Mouse (Mus musculus) heart, adult 2 months (tissue): ENCODE data around the gene Gpnmb. TPM values are rescaled to one million over a fixed set of nuclear protein-coding genes. Genes with fewer than 3 reads are reported as not detected.
A peak's percentile ranks its signal among the peaks of the same experiment; 100 is the strongest.

Experiments used
- DNase-seq, 2 experiments: peaks; one replicate each; pipeline ENCODE4 v3.0.0; 2021
- H3K27ac ChIP-seq: fragments of 200-600 bp; 2 replicates; pipeline ENCODE4 v1.8.1; 2022
- H3K27me3 ChIP-seq: fragments of 200-500 bp; 2 replicates; pipeline ENCODE4 v1.6.1; 2012; ENCODE audit warnings: mild to moderate bottlenecking, low read length, inconsistent platforms, mixed read lengths; ENCODE audit not compliant: control insufficient read depth, insufficient read depth
- H3K36me3 ChIP-seq: fragments of 200-500 bp; 2 replicates; pipeline ENCODE4 v1.6.1; 2012; ENCODE audit warnings: low read length, inconsistent platforms; ENCODE audit not compliant: control insufficient read depth, insufficient read depth
- H3K4me1 ChIP-seq: fragments of 200-500 bp; 2 replicates; pipeline ENCODE4 v1.6.1; 2011; ENCODE audit warnings: low read length; ENCODE audit not compliant: control insufficient read depth, insufficient read depth
- H3K4me3 ChIP-seq: fragments of 200-600 bp; 2 replicates; pipeline ENCODE4 v1.8.1; 2022
- H3K79me2 ChIP-seq: fragments of 200-500 bp; replicated peaks from 2 replicates; pipeline ENCODE4 v1.6.1; 2012; ENCODE audit warnings: mild to moderate bottlenecking, inconsistent platforms, low read length, moderate library complexity, mixed read lengths; ENCODE audit not compliant: control insufficient read depth, insufficient read depth
- H3K9ac ChIP-seq: fragments of 200-500 bp; 2 replicates; pipeline ENCODE4 v1.6.1; 2012; ENCODE audit warnings: low read depth, mild to moderate bottlenecking, control low read depth, inconsistent platforms, low read length, mixed read lengths
- CTCF ChIP-seq: fragments of 200-600 bp; IDR thresholded peaks from 2 replicates; pipeline ENCODE4 v1.8.1; 2022; ENCODE audit warnings: antibody characterized with exemption, mild to moderate bottlenecking, moderate library complexity
- EP300 ChIP-seq: fragments of 200-500 bp; IDR thresholded peaks from 2 replicates; pipeline ENCODE4 v1.6.1; 2011; ENCODE audit warnings: low read depth, low read length, control low read depth; ENCODE audit not compliant: insufficient read depth
- POLR2A ChIP-seq: fragments of 200-500 bp; IDR thresholded peaks from 2 replicates; pipeline ENCODE4 v1.6.1; 2011; ENCODE audit warnings: mild to moderate bottlenecking, low read depth, low read length, control low read depth; ENCODE audit not compliant: insufficient read depth
- WGBS: fragments of 180-500 bp; shearing (Covaris S2); methylation state at CpG from one replicate; pipeline ENCODE4 v1.1.7; 2018; 5-methylcytosine and 5-hydroxymethylcytosine counted together
- intact Hi-C: fragments of 180-260 bp; cut with DNase I; formaldehyde crosslinking; loops from one replicate; pipeline ENCODE4 v1.15.1; 2025
- polyA plus RNA-seq: library from polyadenylated mRNA; depleted of rRNA; stranded (reverse); fragments of >200 nt; gene quantifications from 2 replicates; pipeline ENCODE4 v1.2.3, GENCODE M21; 2012
- total RNA-seq, 2 experiments: library from RNA; stranded (reverse); gene quantifications; 2 replicates each; pipeline ENCODE4 v1.2.3; 2021

The Gpnmb gene
- total and polyA plus RNA-seq, 3 experiments = 0.84 to 4.9 (median 1.3) TPM

DNA sequence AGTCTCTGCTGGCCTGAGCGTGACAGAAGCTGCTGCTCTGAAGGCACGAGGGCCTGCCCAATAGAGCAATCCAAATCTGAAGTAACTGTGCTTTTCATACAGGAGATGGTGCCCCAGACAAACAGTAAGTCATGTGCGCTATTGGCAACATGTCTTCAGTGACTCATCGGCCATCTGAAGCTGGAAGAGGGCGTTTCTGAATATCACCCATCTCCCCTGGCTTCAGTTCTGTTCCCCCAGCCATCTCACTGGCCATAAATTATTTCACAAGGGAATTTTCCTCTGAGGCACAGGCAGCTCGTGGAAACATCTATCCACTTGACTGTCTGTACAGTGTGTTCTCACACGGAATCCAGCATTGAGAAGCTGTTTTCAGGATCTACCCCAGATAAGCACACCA, 60.1 kb downstream of the Gpnmb start:
- Histone ChIP-seq H3K36me3 (peaks cover 5% of the 10 kb centered on the region; the same call in 1 of the 2 replicates), H3K27ac (peak overlapping the region; percentile 74), H3K4me3 (no peak overlapping the region; the same call in 1 of the 2 replicates), H3K79me2 (no peaks in the 10 kb centered on the region), H3K4me1 (peaks cover 9% of the 10 kb centered on the region), H3K27me3 (no peaks in the 10 kb centered on the region), H3K9ac (no peak overlapping the region)
- TF ChIP-seq CTCF = no peak
- 0 out of 2 replicates have a peak, but pooled peaks have one; percentile 22 for TF ChIP-seq EP300
- peak; percentile 48 to 71 for DNase-seq
- WGBS = 34% methylated on average over 7 of the region's 7 CpGs
- intact Hi-C loops = loop anchor here (2.0 kb wide), 1 partner anchor 22 kb away; no protein-coding TSS in a partner anchor

DNA sequence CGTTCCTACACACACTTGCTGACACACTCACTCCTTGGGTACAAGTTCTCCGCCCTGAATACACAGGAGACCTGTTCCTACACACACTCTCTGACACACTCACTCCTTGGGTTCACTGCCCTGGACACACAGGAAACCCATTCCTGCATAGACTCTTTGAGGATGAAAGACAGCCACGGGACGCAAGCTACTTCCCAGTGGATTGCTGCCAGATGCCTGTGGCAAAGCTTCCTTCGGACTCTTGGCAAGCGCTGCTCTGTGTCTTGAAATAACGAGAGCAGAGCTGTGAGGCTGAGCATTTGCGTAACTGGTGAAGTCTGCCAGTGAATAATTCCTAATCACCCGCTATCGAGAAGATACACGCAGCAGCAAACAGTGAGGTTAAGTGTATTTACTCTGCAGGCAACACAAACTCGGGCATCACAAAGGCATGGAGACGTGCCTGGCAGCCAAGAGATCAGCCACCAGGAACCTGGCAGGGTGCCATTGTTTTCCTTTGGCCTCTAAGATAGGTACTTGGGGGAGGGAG, 60.7 kb downstream of the Gpnmb start:
- peaks cover 9% of the 10 kb centered on the region for H3K4me1 ChIP-seq
- no peaks in the 10 kb centered on the region for H3K79me2 ChIP-seq
- peak; percentile 79 to 88 for DNase-seq
- peak overlapping the region; percentile 74 for H3K27ac ChIP-seq
- WGBS = 9% methylated on average over 13 of the region's 13 CpGs
- H3K9ac ChIP-seq = 0 out of 2 replicates have a peak overlapping the region, but pooled peaks have one; percentile 3
- peaks cover 5% of the 10 kb centered on the region; the same call in 1 of the 2 replicates for H3K36me3 ChIP-seq
- intact Hi-C loops = loop anchor here (2.0 kb wide), 1 partner anchor 22 kb away; no protein-coding TSS in a partner anchor
- H3K27me3 ChIP-seq = no peaks in the 10 kb centered on the region
- peak overlapping the region; percentile 33 for H3K4me3 ChIP-seq
- TF ChIP-seq EP300 = no peak
- 0 out of 2 replicates have a peak, but pooled peaks have one; percentile 10 for TF ChIP-seq POLR2A
- no peak for TF ChIP-seq CTCF

DNA sequence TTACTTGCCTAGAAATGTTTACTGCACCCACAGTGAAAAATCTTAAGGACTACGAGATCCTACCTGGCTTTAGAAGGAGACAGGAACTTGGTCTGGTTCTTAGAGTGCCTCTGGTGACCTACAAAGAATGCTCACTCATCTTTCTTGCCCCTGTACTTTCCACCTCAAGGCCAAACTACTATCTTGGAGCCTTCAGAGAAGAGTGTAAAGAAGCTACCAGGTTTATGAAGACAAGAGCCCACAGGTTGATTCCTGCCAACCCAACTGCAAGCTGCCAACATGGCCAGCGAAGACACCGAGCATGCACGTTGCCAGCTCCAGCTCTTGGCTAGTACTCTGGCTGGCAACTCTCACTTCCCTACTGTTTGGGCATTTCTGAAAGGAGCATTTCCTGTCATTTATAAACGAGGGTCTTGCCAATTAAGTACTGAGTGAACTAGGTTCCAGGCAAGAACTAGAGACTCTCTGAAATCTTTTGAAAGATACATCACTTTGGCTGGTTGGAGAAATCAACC, 61.3 kb downstream of the Gpnmb start:
- intact Hi-C loops = loop anchor here (2.0 kb wide), 1 partner anchor 23 kb away; no protein-coding TSS in a partner anchor
- 17% methylated on average over 5 of the region's 5 CpGs for WGBS
- peak overlapping the region; percentile 33 for H3K4me3 ChIP-seq
- peak in 1 of 2 experiments; percentile 31 for DNase-seq
- H3K27me3 ChIP-seq = no peaks in the 10 kb centered on the region
- no peak overlapping the region for H3K9ac ChIP-seq
- peaks cover 9% of the 10 kb centered on the region for H3K4me1 ChIP-seq
- H3K27ac ChIP-seq = peak overlapping the region; percentile 74
- H3K36me3 ChIP-seq = peaks cover 5% of the 10 kb centered on the region; the same call in 1 of the 2 replicates
- TF ChIP-seq CTCF (no peak), POLR2A (no peak), EP300 (no peak)
- no peaks in the 10 kb centered on the region for H3K79me2 ChIP-seq

DNA sequence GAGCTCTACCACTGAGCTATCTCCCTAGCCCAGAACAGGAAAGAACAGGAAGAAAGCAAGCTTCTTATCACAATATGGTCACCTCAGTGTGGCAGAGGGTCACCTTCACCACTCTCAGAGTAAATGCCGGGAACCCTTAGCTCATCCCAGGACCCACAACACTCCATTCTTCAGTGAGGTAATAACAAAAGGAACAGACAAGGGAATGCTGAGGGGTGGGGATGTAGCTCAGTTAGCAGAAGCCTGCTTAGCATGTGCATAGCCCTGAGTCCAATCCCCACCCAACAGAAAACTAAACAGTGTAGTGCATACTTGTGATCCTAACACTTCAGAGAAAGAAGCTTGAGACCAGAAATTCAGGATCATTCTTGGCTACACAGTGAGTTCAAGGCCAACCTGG, 62.7 kb downstream of the Gpnmb start:
- Histone ChIP-seq H3K9ac (no peak overlapping the region), H3K79me2 (no peaks in the 10 kb centered on the region), H3K27me3 (no peaks in the 10 kb centered on the region), H3K4me3 (no peak overlapping the region), H3K27ac (no peak overlapping the region), H3K4me1 (peaks cover 9% of the 10 kb centered on the region), H3K36me3 (peaks cover 5% of the 10 kb centered on the region; the same call in 1 of the 2 replicates)
- no peak for DNase-seq
- WGBS = 46% methylated on average over 1 of the region's 1 CpGs
- TF ChIP-seq CTCF (no peak), EP300 (no peak), POLR2A (no peak)
- intact Hi-C loops = no loop called here

DNA sequence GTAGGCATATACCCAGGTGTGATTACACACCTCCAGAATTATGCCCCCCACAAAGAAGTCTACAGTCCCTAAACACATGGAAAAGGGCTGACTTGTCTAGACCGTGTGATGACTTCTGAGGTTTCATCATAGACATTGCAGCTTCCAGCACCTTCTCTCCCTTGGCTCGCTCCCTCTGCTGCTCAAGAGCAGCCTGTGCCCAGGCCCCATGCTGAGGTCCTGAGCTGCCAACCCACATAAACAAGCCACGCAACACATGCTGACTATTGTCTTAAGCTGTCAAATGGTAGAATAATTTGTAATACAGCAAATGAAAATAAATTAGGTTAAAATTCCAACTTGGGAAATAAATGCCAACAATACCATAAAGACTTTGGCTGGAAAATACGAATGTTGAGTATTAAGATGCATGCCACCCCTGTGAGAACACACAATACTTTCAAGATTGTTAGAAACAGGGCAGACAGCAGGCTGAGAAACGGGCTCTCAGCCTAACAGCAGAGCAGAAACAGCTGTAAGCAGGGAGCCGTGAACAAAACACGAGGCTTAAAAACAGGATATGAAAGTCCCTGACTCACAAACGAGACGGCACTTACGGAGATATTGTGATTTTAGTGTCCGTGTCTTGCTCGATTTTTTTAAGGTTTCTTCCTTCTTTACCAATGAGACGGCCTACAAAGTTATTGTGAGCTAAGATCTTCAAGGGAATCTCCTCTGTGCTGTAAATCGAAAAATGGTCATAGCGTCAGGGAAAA, 70.6 kb downstream of the Gpnmb start:
- Histone ChIP-seq H3K4me3 (no peak overlapping the region), H3K9ac (no peak overlapping the region), H3K36me3 (no peaks in the 10 kb centered on the region), H3K4me1 (no peaks in the 10 kb centered on the region), H3K27ac (no peak overlapping the region), H3K79me2 (no peaks in the 10 kb centered on the region), H3K27me3 (no peaks in the 10 kb centered on the region)
- WGBS = 81% methylated on average over 15 of the region's 15 CpGs
- TF ChIP-seq EP300 = no peak
- no peak for TF ChIP-seq CTCF
- TF ChIP-seq POLR2A = no peak
- intact Hi-C loops = no loop called here
- no peak for DNase-seq
